8 mouse cellular contexts compared by ENCODE assay signal in the genomic region with DNA sequence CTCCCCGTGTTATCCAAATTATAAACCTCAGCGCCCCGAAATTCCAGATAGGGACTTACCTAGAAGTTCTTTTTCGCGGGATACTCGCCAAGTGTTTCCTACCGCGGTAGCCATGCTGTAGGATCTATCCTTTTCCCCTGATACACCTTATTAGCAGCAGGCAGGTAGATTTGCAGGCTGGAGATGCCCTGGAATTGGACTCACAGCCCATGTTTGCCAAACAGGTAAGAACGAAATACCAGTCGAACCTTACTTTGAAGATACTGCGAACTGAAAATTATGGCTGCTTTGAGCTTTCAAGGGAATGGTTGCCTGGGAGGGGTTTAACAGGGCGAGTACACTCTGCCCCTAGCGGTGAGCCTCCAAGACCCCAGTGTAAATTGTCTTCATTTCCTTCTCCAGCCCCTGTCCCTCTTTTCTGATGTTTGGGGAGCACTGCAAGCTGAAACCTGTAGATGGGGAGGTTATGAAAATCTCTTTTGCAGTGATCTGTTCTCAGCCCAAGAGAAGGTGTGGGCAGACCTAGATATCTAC.
DNase-seq lines count a peak whose midpoint lies in the region; ATAC-seq lines count a peak whose summit lies in the region.

No protein-coding gene starts in this region.

- H3K27me3 ChIP-seq in heart, embryonic 13.5 days (replicated peaks): no peaks in the 10 kb centered on the region
- no peaks in the 10 kb centered on the region for H3K27me3 ChIP-seq in hindbrain, embryonic 14.5 days (ENCODE audit: control insufficient read depth, insufficient read depth, low read length)

- H3K4me2 ChIP-seq in heart, embryonic 13.5 days: peak overlapping the region; percentile 62
- H3K4me2 ChIP-seq in hindbrain, embryonic 14.5 days (replicated peaks): peak overlapping the region; percentile 43

- intact Hi-C loops in heart, postnatal 36 days (cut with DNase I): loop anchor here (1.0 kb wide), 1 partner anchor 13 kb away; no protein-coding TSS in a partner anchor

- no peak for DNase-seq in heart, postnatal 36 days
- DNase-seq in hindbrain, embryonic 14.5 days (ENCODE audit: low spot score): no peak
- DNase-seq in lung, postnatal 10 days: peak; percentile 10
- no peak for DNase-seq in right cerebral cortex, adult 2 months (ENCODE audit: low spot score in 2 of 2)
- DNase-seq in adrenal gland, adult (ENCODE audit: inconsistent age in 2 of 2, low spot score in 1 of 2): no peak

- H3K36me3 ChIP-seq in heart, embryonic 13.5 days: no peaks in the 10 kb centered on the region
- no peaks in the 10 kb centered on the region for H3K36me3 ChIP-seq in hindbrain, embryonic 14.5 days (replicated peaks; ENCODE audit: control insufficient read depth, insufficient read depth)

- no peaks in the 10 kb centered on the region for H3K9me3 ChIP-seq in heart, embryonic 13.5 days
- no peaks in the 10 kb centered on the region for H3K9me3 ChIP-seq in hindbrain, embryonic 14.5 days (ENCODE audit: control insufficient read depth, low read length)

- H3K27ac ChIP-seq in heart, embryonic 13.5 days (replicated peaks): no peak overlapping the region
- no peak overlapping the region for H3K27ac ChIP-seq in hindbrain, embryonic 14.5 days

- ATAC-seq in heart, embryonic 13.5 days (ENCODE audit: extremely low read depth, insufficient number of reproducible peaks, low FRiP score, low TSS enrichment): no peak
- peak; percentile 83 for ATAC-seq in common myeloid progenitor, adult 5-6 weeks (replicated peaks; ENCODE audit: low read depth, poor library complexity, severe bottlenecking)
- ATAC-seq in hindbrain, embryonic 14.5 days (ENCODE audit: low FRiP score): no peak
- no peak for ATAC-seq in megakaryocyte-erythroid progenitor cell, adult 5-6 weeks (replicated peaks; ENCODE audit: low FRiP score, low TSS enrichment, poor library complexity, severe bottlenecking)

- peak overlapping the region; percentile 56 for H3K4me3 ChIP-seq in heart, embryonic 13.5 days
- peak overlapping the region; percentile 29 for H3K4me3 ChIP-seq in hindbrain, embryonic 14.5 days (replicated peaks; ENCODE audit: low read length)

- peak overlapping the region; percentile 62; the same call in 1 of the 2 replicates for H3K9ac ChIP-seq in heart, embryonic 13.5 days
- 0 out of 2 replicates have a peak overlapping the region, but pooled peaks have one; percentile 36 for H3K9ac ChIP-seq in hindbrain, embryonic 14.5 days

- WGBS in heart, embryonic 13.5 days: 23% methylated on average over 13 of the region's 13 CpGs
- WGBS in hindbrain, embryonic 14.5 days: 28% methylated on average over 13 of the region's 13 CpGs

- H3K4me1 ChIP-seq in heart, embryonic 13.5 days: no peaks in the 10 kb centered on the region
- no peaks in the 10 kb centered on the region for H3K4me1 ChIP-seq in hindbrain, embryonic 14.5 days (replicated peaks; ENCODE audit: control insufficient read depth, insufficient read depth, low read length)
